Mouse (Mus musculus): ENCODE data around the gene Zfp524. TPM values are rescaled to one million over a fixed set of nuclear protein-coding genes. Genes with fewer than 3 reads are reported as not detected.
A peak's percentile ranks its signal among the peaks of the same experiment; 100 is the strongest.
"Not testable (repeated sequence)": the region's sequence is repeated elsewhere in the genome, so short reads cannot be mapped to it uniquely, and the experiment has no call there.

The Zfp524 gene
- polyA plus RNA-seq, 1 experiment from 2014 or later, result 9.2 TPM

GRCm38 (mm10) chr7:4996003-4996895, 18.0 kb upstream of the Zfp524 start, which contains the start of gene Zfp579:
Gene Zfp579 (minus strand): TSS chr7:4996158.
- 5% methylated on average over 17 of the region's 26 CpGs for WGBS

GRCm38 (mm10) chr7:4996934-4997333, 17.3 kb upstream of the Zfp524 start:
- Histone ChIP-seq H3K4me1 (replicated peaks) (peaks cover 37% of the 10 kb centered on the region), H3K9ac (peak overlapping the region; percentile 93), H3K36me3 (peaks cover 22% of the 10 kb centered on the region), H3K4me3 (peak overlapping the region; percentile 82), H3K9me3 (no peaks in the 10 kb centered on the region), H3K27ac (peak overlapping the region; percentile 86), H3K27me3 (peaks cover 16% of the 10 kb centered on the region), H3K4me2 (peak overlapping the region; percentile 95)
- 67% methylated on average over 8 of the region's 8 CpGs for WGBS
- ATAC-seq (ENCODE audit: low FRiP score), result no peak

More at GRCm38 (mm10) chr7:4996003-4996895, 18.0 kb upstream of the Zfp524 start, which contains the start of gene Zfp579:
- no peaks in the 10 kb centered on the region for H3K9me3 ChIP-seq
- peak within 1 kb of the TSS; percentile 86 for H3K27ac ChIP-seq
- peak; percentile 89 for ATAC-seq (ENCODE audit: low FRiP score)
- peak within 1 kb of the TSS; percentile 93 for H3K9ac ChIP-seq
- peak within 1 kb of the TSS; percentile 95 for H3K4me2 ChIP-seq
- H3K4me1 ChIP-seq (replicated peaks), result peaks cover 37% of the 10 kb centered on the region
- H3K4me3 ChIP-seq, result peak within 1 kb of the TSS; percentile 82
- H3K27me3 ChIP-seq, result peaks cover 16% of the 10 kb centered on the region
- H3K36me3 ChIP-seq, result peaks cover 29% of the 10 kb centered on the region

GRCm38 (mm10) chr7:4999876-5000275, 14.3 kb upstream of the Zfp524 start:
- H3K4me2 ChIP-seq, result no peak overlapping the region
- no peak overlapping the region for H3K27ac ChIP-seq
- H3K9ac ChIP-seq, result no peak overlapping the region
- no peak for ATAC-seq (ENCODE audit: low FRiP score)
- 75% methylated on average over 2 of the region's 2 CpGs for WGBS
- H3K4me1 ChIP-seq (replicated peaks), result peaks cover 14% of the 10 kb centered on the region
- no peaks in the 10 kb centered on the region for H3K36me3 ChIP-seq
- H3K9me3 ChIP-seq, result no peaks in the 10 kb centered on the region
- H3K4me3 ChIP-seq, result no peak overlapping the region
- H3K27me3 ChIP-seq, result no peaks in the 10 kb centered on the region

- not testable (repeated sequence) for H3K9ac ChIP-seq, H3K4me2 ChIP-seq
Measured at GRCm38 (mm10) chr7:5002876-5003275, 11.3 kb upstream of the Zfp524 start.

GRCm38 (mm10) chr7:5008229-5008628, 6.0 kb upstream of the Zfp524 start:
- no peak overlapping the region for H3K4me3 ChIP-seq
- H3K4me2 ChIP-seq, result no peak overlapping the region
- H3K27me3 ChIP-seq, result no peaks in the 10 kb centered on the region
- H3K4me1 ChIP-seq (replicated peaks), result peaks cover 3% of the 10 kb centered on the region; the same call in 1 of the 2 replicates
- ATAC-seq (ENCODE audit: low FRiP score), result no peak
- H3K36me3 ChIP-seq, result peaks cover 68% of the 10 kb centered on the region
- H3K27ac ChIP-seq, result no peak overlapping the region
- WGBS, result 97% methylated on average over 26 of the region's 26 CpGs
- H3K9me3 ChIP-seq, result no peaks in the 10 kb centered on the region
- no peak overlapping the region for H3K9ac ChIP-seq

More at GRCm38 (mm10) chr7:5002876-5003275, 11.3 kb upstream of the Zfp524 start:
- H3K36me3 ChIP-seq, result peaks cover 18% of the 10 kb centered on the region
- H3K27me3 ChIP-seq; ATAC-seq (ENCODE audit: low FRiP score); H3K9me3 ChIP-seq; H3K4me1 ChIP-seq (replicated peaks); H3K27ac ChIP-seq; H3K4me3 ChIP-seq: not testable (repeated sequence)
- WGBS, result 74% methylated on average over 8 of the region's 8 CpGs

GRCm38 (mm10) chr7:5012681-5013513, 1.3 kb upstream of the Zfp524 start:
- peaks cover 56% of the 10 kb centered on the region for H3K36me3 ChIP-seq
- H3K27me3 ChIP-seq, result no peaks in the 10 kb centered on the region
- H3K4me1 ChIP-seq (replicated peaks), result peaks cover 13% of the 10 kb centered on the region
- ATAC-seq (ENCODE audit: low FRiP score), result no peak
- no peak overlapping the region for H3K9ac ChIP-seq
- no peaks in the 10 kb centered on the region for H3K9me3 ChIP-seq
- WGBS, result 93% methylated on average over 27 of the region's 27 CpGs
- H3K4me2 ChIP-seq, result no peak overlapping the region; the same call in 1 of the 2 replicates
- no peak overlapping the region for H3K27ac ChIP-seq
- H3K4me3 ChIP-seq, result 0 out of 2 replicates have a peak overlapping the region, but pooled peaks have one; percentile 0

- H3K27me3 ChIP-seq, result no peaks in the 10 kb centered on the region
- peak within 1 kb of the TSS; percentile 80 for H3K9ac ChIP-seq
- H3K4me1 ChIP-seq (replicated peaks), result peaks cover 15% of the 10 kb centered on the region
- peak within 1 kb of the TSS; percentile 71 for H3K4me3 ChIP-seq
- peak; percentile 78 for ATAC-seq (ENCODE audit: low FRiP score)
- peak within 1 kb of the TSS; percentile 99 for H3K27ac ChIP-seq
- WGBS, result under 1% methylated on average over 54 of the region's 76 CpGs
- H3K9me3 ChIP-seq, result no peaks in the 10 kb centered on the region
- peak within 1 kb of the TSS; percentile 61 for H3K4me2 ChIP-seq
- H3K36me3 ChIP-seq, result peaks cover 31% of the 10 kb centered on the region
Measured at GRCm38 (mm10) chr7:5015118-5016001, 1.1 kb downstream of the Zfp524 start, which contains the start of gene Gm44973. Gene Gm44973 (plus strand): TSS chr7:5015496.

- peak overlapping the region; percentile 99 for H3K27ac ChIP-seq
- H3K27me3 ChIP-seq, result no peaks in the 10 kb centered on the region
Measured at GRCm38 (mm10) chr7:5016057-5016456, 1.8 kb downstream of the Zfp524 start.

GRCm38 (mm10) chr7:5016920-5017319, 2.7 kb downstream of the Zfp524 start:
- no peaks in the 10 kb centered on the region for H3K27me3 ChIP-seq
- H3K9ac ChIP-seq, result no peak overlapping the region
- no peak for ATAC-seq (ENCODE audit: low FRiP score)
- peaks cover 20% of the 10 kb centered on the region for H3K36me3 ChIP-seq
- no peaks in the 10 kb centered on the region for H3K9me3 ChIP-seq
- no peak overlapping the region for H3K4me2 ChIP-seq
- H3K27ac ChIP-seq, result no peak overlapping the region
- 100% methylated on average over 2 of the region's 2 CpGs for WGBS
- H3K4me1 ChIP-seq (replicated peaks), result peaks cover 28% of the 10 kb centered on the region
- H3K4me3 ChIP-seq, result no peak overlapping the region

More at GRCm38 (mm10) chr7:5016057-5016456, 1.8 kb downstream of the Zfp524 start:
- H3K36me3 ChIP-seq, result peaks cover 24% of the 10 kb centered on the region
- H3K4me3 ChIP-seq, result peak overlapping the region; percentile 71
- WGBS, result 59% methylated on average over 3 of the region's 3 CpGs
- peak overlapping the region; percentile 76 for H3K9ac ChIP-seq
- no peaks in the 10 kb centered on the region for H3K9me3 ChIP-seq
- H3K4me1 ChIP-seq (replicated peaks), result peaks cover 19% of the 10 kb centered on the region
- H3K4me2 ChIP-seq, result peak overlapping the region; percentile 61
- ATAC-seq (ENCODE audit: low FRiP score), result no peak

- ATAC-seq (ENCODE audit: low FRiP score), result no peak
- 92% methylated on average over 16 of the region's 16 CpGs for WGBS
- no peak overlapping the region for H3K4me3 ChIP-seq
Measured at GRCm38 (mm10) chr7:5017352-5017751, 3.1 kb downstream of the Zfp524 start.

GRCm38 (mm10) chr7:5017931-5018330, 3.7 kb downstream of the Zfp524 start:
- no peak overlapping the region for H3K9ac ChIP-seq
- H3K4me2 ChIP-seq, result no peak overlapping the region
- no peak overlapping the region for H3K27ac ChIP-seq
- no peaks in the 10 kb centered on the region for H3K9me3 ChIP-seq
- ATAC-seq (ENCODE audit: low FRiP score), result no peak
- H3K36me3 ChIP-seq, result peaks cover 20% of the 10 kb centered on the region
- H3K4me1 ChIP-seq (replicated peaks), result peaks cover 33% of the 10 kb centered on the region
- no peak overlapping the region for H3K4me3 ChIP-seq
- H3K27me3 ChIP-seq, result no peaks in the 10 kb centered on the region
- 98% methylated on average over 21 of the region's 21 CpGs for WGBS

More at GRCm38 (mm10) chr7:5017352-5017751, 3.1 kb downstream of the Zfp524 start:
- H3K9me3 ChIP-seq, result no peaks in the 10 kb centered on the region
- no peak overlapping the region for H3K27ac ChIP-seq
- no peaks in the 10 kb centered on the region for H3K27me3 ChIP-seq
- peaks cover 20% of the 10 kb centered on the region for H3K36me3 ChIP-seq
- peaks cover 32% of the 10 kb centered on the region for H3K4me1 ChIP-seq (replicated peaks)
- no peak overlapping the region for H3K4me2 ChIP-seq
- H3K9ac ChIP-seq, result no peak overlapping the region

Measured in hindbrain, embryonic 13.5 days (tissue).